Mouse (Mus musculus) left cerebral cortex, postnatal 25 days (tissue): Measurements from ENCODE around the gene Fank1. TPM values are rescaled to one million over a fixed set of nuclear protein-coding genes. Genes with fewer than 3 reads are reported as not detected.
"Not testable (repeated sequence)": the region's sequence is repeated elsewhere in the genome, so short reads cannot be mapped to it uniquely, and the experiment has no call there.

Source experiments
- DNase-seq, 2 experiments: peaks; one replicate each; pipeline ENCODE4 v3.0.0; 2022; ENCODE audit warnings: low spot score in 2 of 2, mixed read lengths in 1 of 2
- intact Hi-C: fragments of 180-260 bp; cut with DNase I; formaldehyde crosslinking; loops from one replicate; pipeline ENCODE4 v1.15.1; 2025
- total RNA-seq, 2 experiments: library from RNA; stranded (reverse); gene quantifications; 2 replicates each; pipeline ENCODE4 v1.2.3; 2021

The Fank1 gene
- total RNA-seq, 2 experiments from 2014 or later = 3.7 to 3.9 TPM

DNA sequence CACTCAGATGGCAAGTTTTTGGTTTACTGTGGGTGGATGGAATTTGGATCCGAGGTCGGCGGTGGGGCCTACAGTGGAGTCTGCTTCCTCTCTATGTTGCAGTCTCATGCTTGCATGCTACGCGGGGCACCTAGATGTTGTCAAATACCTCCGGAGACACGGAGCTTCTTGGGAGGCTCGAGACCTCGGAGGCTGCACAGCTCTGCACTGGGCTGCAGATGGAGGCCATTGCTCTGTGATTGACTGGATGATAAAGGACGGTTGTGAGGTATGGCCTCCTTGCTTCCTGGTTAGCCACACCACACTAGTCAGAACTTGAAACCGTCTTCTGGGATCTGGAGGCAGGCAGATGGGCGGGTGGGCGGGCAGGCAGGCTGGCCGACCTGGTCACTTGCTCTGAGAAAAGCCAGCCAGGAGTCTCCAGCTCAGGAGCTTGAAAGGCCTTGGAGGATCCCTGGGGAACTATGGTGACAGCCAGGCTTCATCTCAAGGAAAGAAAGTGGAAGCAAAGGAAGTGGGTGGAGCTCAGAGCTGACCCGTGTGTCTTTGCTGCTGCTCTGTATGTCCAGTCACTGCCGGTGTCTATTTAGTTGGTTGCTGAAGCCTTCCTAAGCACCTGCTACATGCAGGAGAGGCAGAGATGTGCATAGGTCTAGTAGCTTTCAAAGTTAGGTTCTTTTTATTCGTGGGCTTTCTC is 100.1 kb downstream of the Fank1 start:
- no peak for DNase-seq
- intact Hi-C loops = no loop called here

DNA sequence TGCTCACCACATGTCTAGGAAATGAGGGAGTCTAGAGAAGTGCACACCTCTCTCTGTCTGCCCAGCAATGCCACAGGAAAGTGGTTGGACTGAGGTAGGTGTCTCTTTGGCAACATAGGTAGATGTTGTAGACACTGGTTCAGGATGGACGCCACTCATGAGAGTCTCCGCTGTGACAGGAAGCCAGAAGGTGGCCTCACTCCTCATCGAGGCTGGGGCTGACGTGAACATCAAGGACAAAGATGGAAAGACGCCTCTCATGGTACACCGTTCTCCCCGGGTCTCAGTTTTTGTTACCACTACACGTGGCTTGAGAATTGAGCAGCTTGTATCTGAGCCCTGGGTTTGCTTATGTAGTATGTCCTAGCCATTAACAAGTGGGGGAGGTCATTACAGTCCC is 103.1 kb downstream of the Fank1 start:
- intact Hi-C loops = no loop called here
- DNase-seq = no peak

DNA sequence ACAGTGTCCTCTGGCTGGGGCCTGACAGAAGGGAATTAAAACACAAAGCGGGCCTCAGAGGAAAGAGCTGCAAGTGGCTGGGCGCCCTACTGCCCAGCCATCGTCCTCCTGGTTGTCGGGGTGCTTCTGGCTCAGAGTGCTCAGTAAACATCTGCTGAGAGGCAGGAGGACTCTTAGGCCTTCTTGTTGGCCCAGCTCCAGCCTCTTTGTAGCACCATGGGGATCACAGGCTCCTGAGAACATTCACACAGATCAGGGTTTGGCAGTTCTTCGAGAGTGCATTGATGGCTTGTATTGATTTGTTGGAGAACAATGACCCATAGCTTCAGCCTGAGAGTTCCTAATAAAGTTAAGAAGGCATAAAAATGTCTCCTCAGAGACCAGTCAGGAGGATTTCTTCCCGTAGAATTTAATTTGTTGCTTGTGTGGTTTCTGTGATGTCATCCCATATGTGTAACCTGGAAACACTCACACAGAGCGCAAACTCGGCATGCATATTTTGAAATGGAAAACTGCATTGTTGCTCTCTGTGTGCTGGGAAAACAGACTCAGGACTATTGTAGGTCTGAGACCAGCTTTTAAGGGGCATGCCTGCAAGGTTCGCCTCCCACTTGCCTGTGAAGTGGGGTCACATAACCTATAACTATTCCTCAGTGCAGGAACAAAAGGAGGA is 108.2 kb downstream of the Fank1 start:
- intact Hi-C loops, DNase-seq: not testable (repeated sequence)

DNA sequence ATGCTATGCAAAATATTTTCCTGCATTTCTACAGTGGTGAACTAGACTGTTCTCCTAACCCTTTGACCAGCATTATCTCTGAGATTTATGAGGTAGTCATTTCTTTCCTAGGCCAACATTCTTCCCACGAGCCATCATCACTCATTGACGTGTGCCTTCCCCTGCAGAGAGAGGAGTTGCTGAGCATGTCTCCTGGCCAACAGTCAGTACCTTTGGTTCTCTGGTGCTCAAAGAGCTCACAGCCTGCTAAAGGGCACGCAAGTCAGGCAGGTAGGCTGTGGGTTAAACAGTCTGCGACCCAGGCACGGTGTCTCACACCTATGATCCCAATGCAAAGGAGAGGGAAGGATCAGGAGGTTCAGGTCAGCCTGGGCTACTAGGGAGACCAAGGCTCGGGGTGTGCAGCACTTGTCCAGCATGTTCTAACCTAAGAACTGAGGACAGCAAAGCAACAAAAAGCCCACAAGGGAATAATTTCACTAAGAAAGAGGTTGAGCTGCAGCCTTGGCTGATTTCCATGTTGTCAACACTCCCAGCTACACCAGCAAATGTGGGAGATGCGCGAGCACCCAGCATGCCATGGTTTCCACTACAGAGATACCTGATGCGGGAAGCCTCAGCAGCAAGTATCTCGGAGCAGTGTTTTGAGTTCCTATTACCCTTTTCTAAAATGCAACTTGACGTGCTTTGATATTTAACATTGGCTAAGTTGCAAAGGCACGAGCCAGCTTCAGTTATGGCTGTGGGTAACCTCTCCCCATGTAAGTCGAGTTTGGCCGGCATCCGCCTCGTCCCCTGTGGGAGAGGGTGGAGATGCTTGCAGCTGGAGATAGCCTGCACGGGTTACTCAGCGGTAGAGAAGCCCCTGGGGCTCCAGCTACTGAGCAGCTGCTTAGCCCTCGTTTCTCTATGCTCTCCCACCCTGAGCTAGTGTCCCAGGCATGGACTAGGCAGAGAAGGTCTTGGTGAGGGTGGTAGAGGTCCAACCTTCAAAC is 112.6 kb downstream of the Fank1 start:
- DNase-seq = no peak

DNA sequence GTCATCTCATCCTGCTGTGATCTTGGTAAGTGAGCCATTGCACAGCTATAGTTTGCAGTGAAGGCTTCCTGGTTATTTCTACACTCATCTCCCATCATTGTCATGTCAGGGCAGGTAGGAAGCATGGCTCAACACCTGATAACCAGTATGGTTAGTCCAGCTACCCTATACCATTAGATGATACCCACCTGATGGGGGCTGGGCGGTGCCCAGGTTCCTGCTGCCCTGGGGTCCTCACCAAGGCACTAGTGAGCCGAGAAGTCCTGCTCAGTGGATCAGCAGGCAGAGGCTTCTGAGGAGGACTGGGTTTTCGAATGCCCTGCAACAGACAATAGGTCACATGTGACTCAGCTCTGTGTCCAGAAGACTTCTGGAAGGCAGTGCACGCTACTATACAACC is 113.3 kb downstream of the Fank1 start:
- no peak for DNase-seq
- intact Hi-C loops = no loop called here

More for the DNA sequence above, 112.6 kb downstream of the Fank1 start:
- intact Hi-C loops = no loop called here

DNA sequence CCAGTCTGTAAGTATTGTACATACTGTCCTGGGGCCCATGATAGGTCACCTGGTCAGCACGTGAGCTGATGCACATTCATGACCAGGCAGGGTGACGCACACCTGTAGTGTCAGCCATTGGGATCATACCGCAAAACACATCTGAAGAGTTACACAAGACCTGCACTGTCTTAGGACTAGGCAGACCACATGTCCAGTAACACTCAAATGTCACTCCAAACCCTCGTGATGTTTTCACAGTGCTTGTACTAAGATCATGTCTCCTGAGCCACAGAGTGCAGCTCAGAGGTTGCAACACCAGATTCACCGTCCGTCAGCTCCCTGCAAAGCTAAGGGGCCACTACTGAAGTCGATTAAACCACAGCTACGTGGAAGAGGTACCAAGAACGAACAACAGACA is 114.6 kb downstream of the Fank1 start:
- no peak for DNase-seq
- intact Hi-C loops = no loop called here

DNA sequence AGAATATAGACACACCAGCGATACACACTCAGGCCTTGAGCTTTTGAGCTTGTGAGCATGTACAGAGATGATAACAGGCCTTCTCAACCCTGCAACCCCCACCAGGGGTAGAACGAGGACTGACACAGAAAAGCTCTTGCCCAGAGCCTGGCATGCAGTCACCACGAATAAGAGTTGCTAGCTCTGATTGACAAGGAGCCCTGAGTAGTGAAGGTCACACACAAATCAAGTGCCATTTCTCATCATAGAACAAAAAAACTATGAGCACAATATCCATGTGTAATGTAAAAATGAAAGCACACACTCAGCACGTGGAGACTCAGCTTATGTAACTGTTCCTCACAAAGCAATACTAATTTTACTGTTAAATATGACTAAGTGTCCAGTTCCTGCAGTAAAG is 115.1 kb downstream of the Fank1 start:
- DNase-seq = no peak
- intact Hi-C loops = no loop called here

DNA sequence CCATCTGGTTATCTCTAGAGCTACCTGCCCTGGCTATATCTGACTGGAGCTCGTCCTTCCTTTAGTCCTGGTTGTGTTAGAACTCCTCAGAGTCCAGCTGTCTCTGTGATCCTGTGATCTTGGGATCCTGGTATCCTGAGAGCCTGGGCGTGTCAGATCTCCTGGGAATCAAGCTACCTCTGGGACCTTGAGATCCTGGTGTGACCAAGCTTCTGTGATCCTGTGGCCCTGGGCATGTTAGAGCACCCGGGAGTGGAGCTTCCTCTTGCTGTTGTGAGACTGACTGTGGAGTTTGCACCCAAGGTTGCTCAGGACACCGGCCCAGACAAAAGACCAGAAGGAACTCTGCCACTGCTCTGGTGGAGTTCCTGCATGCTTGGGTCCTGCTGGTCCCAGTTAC is 122.7 kb downstream of the Fank1 start:
- intact Hi-C loops = no loop called here
- no peak for DNase-seq

DNA sequence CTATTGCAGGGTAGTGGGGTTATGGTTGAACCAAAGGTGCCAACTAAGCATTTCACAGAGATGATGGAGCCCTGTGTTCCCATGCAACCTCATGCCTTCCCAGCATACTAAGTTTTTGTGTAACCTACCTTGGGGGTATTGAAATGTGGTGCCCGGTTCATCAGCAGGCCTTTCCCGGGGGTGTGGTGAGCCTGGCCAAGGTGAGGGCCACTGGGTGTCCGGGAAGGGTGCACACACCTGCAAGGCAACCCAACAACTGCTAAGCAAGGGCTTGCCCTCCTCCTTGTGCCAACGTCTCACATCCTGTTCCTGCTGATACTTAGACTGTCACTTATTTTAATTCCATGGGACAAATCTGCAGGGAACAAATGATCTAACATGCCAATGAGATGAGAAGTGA is 132.3 kb downstream of the Fank1 start:
- intact Hi-C loops = no loop called here
- no peak for DNase-seq

DNA sequence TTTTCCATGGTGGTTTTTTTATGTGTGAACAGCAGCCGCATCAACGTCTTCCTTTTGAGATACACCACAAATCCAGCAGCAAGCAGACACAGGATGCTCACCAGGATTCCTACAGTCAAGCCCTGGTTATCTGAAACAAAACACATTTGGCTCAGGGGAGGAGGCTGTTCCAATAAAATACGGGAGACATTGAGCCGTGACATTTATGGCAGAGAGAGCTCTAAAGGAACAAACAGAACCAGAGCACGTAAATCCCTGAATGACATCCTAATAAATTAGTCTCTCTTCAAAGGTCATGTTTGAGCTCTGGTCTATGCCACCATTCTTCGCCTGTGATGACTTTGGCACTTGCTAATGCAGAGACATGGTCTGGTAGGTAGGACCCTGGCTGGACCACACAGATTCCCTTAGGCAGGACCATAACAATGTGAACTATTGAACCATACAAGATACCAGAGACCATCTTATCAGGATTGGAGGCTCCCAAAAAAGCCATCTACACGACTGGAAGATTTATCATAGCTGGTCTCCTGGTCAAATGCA is 133.2 kb downstream of the Fank1 start:
- DNase-seq = no peak
- intact Hi-C loops = no loop called here

DNA sequence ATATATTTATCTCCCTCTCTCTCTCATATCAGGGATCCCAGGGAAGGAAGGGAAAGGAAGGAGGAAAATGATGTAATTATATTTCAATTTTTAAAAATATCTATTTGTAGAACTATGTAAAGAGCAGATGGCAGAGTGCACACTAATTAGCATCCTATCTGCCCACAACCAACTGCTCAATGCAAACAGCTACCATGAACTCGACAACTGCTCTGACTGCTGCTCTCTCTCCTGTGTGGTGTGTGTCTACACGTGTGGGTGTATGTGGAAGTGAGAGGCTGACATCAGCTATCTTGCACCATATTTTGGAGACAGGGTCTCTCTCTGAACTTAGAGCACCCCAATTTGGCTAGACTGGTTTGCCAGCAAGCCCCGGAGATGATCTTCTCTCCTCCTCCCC is 135.2 kb downstream of the Fank1 start:
- intact Hi-C loops = no loop called here

DNA sequence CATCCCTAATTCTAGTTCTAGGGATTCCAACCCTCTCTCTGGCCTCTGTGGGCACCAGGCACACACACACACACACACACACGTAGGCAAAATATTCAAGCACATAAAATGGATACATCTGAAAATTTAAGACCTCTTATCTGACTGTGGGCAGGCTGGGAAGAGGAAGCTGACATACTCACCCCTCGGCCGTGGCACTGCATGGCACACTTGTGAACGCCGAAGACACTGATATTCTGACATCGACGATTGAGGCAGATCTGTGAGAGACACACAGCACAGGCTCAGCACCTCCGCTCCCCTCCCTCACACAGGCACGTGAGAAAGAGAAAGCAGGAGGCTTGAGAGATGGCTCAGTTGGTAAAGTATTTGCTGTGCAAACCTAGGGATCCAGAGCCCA is 139.6 kb downstream of the Fank1 start:
- intact Hi-C loops = no loop called here
- no peak for DNase-seq

More for the DNA sequence above, 135.2 kb downstream of the Fank1 start:
- DNase-seq = peak; percentile 47 to 76

DNA sequence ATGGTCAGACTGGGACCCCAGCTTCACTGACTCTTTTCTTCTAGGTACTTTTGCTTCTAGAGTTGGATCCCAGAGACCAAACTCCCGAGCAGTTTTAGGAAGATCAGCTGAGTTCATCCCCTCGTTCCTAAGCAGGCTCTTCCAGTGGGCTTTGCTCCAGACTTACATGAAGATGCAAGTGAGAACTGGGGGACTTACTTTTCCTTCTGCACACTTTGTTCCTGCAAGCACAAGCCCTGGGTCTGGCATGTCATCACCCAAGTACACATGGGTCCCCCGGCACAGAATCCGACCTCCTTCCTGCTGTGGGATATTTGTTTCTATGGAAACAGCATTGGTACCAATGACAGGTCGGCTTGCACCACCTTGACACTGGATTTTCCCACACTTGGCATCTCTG is 142.6 kb downstream of the Fank1 start:
- intact Hi-C loops = no loop called here
- DNase-seq = no peak

DNA sequence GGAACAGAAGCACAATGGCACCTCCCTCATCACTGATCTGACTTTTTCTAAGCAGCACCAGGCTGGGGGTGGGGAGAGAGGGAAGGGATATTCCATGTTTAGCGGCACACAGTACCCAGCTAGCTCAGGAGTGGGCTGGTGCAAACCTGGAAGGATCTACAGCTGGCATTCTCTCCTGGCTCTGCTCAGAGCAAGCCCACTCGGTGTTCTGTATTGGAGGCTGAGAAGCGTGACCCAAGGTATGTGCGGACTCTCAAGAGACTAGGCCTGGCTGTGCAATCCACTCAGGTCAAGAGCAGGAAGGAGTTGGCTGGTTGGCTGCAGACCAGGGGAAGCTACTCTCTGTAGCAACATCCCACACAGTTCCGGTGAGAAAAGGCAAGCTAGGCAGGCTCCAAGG is 143.3 kb downstream of the Fank1 start:
- DNase-seq = peak; percentile 60 to 92
- intact Hi-C loops = no loop called here

DNA sequence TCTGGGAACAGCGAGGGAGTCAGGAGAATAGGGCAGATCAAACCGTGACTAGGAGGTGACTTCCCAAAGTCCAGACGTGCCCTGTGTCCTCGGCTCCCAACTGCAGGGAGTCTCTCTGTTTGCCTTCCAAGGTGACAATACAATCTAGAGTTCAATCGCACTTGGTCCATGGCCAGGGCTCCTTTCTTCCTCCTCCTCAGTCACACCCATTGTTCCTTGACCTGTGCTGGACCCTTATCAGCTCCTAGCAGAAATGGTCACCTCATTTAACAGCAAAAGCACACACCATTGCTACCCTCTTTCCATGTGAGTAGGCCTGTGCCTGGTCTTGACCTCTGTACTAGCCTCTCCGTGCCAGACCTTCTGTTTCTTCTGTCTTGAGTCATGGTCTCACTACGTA is 144.1 kb downstream of the Fank1 start:
- intact Hi-C loops = no loop called here

DNA sequence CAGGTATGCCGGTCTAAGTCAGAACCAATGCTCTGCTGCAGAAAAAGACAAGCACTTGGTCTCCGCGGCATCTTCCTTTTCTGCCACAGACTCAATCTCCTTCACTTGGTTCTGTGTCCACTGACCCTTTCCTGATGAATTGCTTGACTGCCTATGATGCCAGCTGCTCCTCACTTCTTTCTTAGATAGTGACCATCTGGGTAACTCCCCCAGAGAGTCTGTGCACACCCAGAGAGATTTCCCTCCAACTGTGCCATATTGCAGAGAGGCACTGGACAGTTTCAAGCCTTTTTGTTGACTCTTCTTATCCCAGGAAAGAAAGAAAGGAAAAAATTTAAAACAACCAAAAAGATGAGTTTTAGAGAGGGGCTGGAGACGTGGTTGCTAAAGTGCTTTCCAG is 144.6 kb downstream of the Fank1 start:
- DNase-seq = peak; percentile 5 to 72
- intact Hi-C loops = no loop called here

More for the DNA sequence above, 144.1 kb downstream of the Fank1 start:
- DNase-seq = no peak

DNA sequence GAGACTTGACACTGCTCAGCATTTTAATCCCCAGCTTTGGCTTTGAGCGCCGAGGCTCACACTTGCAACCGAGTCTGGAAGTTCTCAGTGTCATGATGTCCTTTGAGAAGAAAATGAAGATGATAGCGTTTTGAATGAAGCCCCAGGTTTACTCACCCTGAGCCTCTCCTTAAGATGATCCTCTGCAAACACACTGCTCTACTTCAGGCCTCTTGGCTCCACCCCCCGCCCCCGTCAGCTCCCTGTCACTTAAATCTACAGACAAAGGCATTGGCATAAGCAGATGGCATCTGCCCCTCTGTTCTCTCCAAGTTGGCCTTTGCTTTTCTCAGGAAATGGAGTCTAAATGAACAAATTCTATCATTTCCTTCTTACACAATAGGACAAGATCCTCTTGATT is 147.3 kb downstream of the Fank1 start:
- intact Hi-C loops = no loop called here
- DNase-seq = no peak

DNA sequence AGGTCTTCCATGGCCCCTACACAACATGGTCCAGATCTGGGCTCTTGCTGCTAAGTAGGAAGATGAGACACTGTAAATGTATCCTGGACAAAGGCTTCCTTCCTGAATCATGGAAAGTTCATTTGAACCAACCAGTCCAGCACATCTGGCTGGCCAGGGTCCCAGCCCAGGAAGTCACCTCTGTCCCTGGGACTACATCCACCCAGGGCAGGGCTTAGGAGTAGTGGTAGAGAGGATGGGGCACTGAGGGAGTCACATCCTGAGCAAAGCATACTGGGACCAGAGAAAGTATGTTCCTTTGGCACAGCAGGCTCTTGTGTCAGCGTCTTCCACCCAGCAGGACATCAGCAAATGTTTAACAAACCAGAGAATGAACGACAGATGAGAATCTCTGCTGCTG is 149.1 kb downstream of the Fank1 start:
- intact Hi-C loops = no loop called here
- DNase-seq = no peak

DNA sequence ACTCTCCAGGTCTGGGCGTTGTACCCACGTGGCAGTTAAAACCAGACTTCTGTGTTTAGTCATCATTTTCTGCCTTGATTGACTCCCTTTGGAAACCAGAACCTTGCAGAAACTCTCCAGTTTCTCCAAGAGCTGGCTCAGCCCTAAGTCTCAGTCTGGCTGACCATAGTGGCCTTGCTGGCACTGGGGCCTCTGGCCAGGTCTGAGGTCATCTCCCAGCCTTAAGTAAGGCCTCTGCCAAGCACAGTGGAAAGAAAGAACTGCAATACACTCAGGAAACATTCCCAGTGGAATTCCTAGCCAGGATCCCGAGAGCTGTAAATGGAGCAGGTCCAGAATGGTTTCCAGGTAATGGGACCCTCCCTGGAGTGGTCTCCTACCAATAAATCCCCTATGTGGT is 152.3 kb downstream of the Fank1 start:
- DNase-seq = no peak
- intact Hi-C loops = no loop called here
